Mouse (Mus musculus): ENCODE measurements around the gene Hyou1.

DNA sequence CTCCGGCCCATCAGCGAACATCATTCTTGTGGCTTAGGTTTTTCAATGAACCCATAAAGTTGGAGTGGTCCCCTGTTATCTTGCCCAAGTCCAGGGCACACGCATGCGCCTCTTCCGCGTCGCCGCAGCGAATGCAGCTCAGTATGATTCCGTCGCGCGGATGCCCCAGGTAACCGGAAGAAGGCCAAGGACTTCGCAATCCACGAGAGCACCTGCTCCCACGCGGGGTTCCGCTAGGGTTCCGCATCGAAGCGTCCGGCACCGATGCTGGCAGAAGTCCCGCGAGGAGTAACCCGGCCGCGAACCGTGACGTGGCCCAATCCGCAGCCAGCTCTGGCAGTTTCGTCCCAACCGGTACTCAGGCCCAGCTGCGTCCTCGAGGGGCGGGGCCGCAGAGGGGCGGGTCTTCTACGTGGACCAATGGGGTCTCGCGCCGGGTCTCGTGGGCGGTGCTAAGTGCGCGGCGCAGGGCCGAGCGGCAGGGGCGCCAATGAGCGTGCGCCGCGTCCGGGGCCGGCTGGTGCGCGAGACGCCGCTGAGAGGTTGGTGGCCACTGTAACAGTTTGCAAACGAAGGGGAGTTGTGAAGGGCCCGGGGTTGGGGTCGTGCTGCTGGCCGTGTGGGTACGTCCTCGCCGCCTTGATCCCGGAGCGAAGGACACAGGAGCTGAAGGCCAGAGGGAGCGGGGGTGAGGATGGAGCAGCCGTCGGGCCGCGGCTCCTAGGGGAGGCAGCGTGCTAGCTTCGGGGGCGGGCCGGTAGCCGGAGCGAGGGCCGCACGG is at the start of gene Hyou1:
- TF ChIP-seq POLR2A (IDR thresholded peaks at IDR 0.05; ENCODE audit: extremely low read depth, insufficient read depth, low read length), result peak; percentile 77
- peak; percentile 12; the same call in 1 of the 2 replicates for TF ChIP-seq CTCF (IDR thresholded peaks at IDR 0.05; ENCODE audit: low read depth, low read length)

Data from liver, adult 2 months (tissue).